Mouse (Mus musculus) embryo, embryonic 10 days (tissue): ENCODE measurements at regions not wholly inside any gene's neighbourhood (a gene's known extent, or its start where the extent isn't known, plus 50 kb on each side); places are given as distances from the start of the nearest gene placed in this dataset.
A peak's percentile ranks its signal among the peaks of the same experiment; 100 is the strongest.

ENCODE experiments used
- DNase-seq: peaks from one replicate; pipeline ENCODE4 v3.0.0-alpha.2; 2015; ENCODE audit warnings: low spot score

GRCm38 (mm10) chr15:28081147-28081546 lies 55.5 kb upstream of the Trio start:
- DNase-seq, result no peak

GRCm38 (mm10) chr15:28082411-28082810 lies 56.8 kb upstream of the Trio start:
- DNase-seq, result no peak

- peak; percentile 6 for DNase-seq
These were observed 80.3 kb upstream of the Trio start for GRCm38 (mm10) chr15:28105956-28106355.

- DNase-seq, result no peak
These were observed 84.3 kb upstream of the Trio start for GRCm38 (mm10) chr15:28109916-28110315.

- no peak for DNase-seq
These were observed 87.8 kb upstream of the Trio start for GRCm38 (mm10) chr15:28113491-28113890.

- no peak for DNase-seq
These were observed 88.6 kb upstream of the Trio start for GRCm38 (mm10) chr15:28114180-28114747.

- DNase-seq, result no peak
These were observed 76.7 kb upstream of the Dnah5 start for GRCm38 (mm10) chr15:28126846-28127245.

GRCm38 (mm10) chr15:28129536-28129935 lies 74.0 kb upstream of the Dnah5 start:
- DNase-seq, result no peak

- no peak for DNase-seq
These were observed 72.0 kb upstream of the Dnah5 start for GRCm38 (mm10) chr15:28131546-28131945.

- DNase-seq, result no peak
These were observed 70.3 kb upstream of the Dnah5 start for GRCm38 (mm10) chr15:28133171-28133810.

GRCm38 (mm10) chr15:28134206-28134605 lies 69.3 kb upstream of the Dnah5 start:
- DNase-seq, result no peak

- DNase-seq, result no peak
These were observed 64.7 kb upstream of the Dnah5 start for GRCm38 (mm10) chr15:28138806-28139205.

- DNase-seq, result no peak
These were observed 63.3 kb upstream of the Dnah5 start for GRCm38 (mm10) chr15:28140301-28140700.

- DNase-seq, result no peak
These were observed 62.2 kb upstream of the Dnah5 start for GRCm38 (mm10) chr15:28141345-28141744.

- DNase-seq, result no peak
These were observed 59.3 kb upstream of the Dnah5 start for GRCm38 (mm10) chr15:28144217-28144616.

GRCm38 (mm10) chr15:28144846-28145245 lies 58.7 kb upstream of the Dnah5 start:
- no peak for DNase-seq

GRCm38 (mm10) chr15:28151678-28152077 lies 51.9 kb upstream of the Dnah5 start:
- DNase-seq, result no peak
